Mouse (Mus musculus): ENCODE data around the gene Recql. TPM values are rescaled to one million over a fixed set of nuclear protein-coding genes. Genes with fewer than 3 reads are reported as not detected.

The Recql gene
- polyA plus RNA-seq, 1 experiment from 2014 or later: 11.7 TPM

- Histone ChIP-seq H3K9ac (ENCODE audit: low read length) (peak overlapping the region; percentile 61), H3K4me3 (ENCODE audit: low read depth, low read length) (peak overlapping the region; percentile 96), H3K27ac (replicated peaks) (no peak overlapping the region), H3K4me2 (replicated peaks; ENCODE audit: low read depth) (peak overlapping the region; percentile 74), H3K27me3 (ENCODE audit: control insufficient read depth, insufficient read depth, low read length) (no peaks in the 10 kb centered on the region), H3K4me1 (replicated peaks; ENCODE audit: control insufficient read depth, insufficient read depth) (peaks cover 6% of the 10 kb centered on the region; the same call in 1 of the 2 replicates), H3K9me3 (ENCODE audit: control insufficient read depth, low read length) (no peaks in the 10 kb centered on the region), H3K36me3 (ENCODE audit: control insufficient read depth, insufficient read depth, low read length) (no peaks in the 10 kb centered on the region)
- TF ChIP-seq EP300 (optimal IDR thresholded peaks at IDR 0.05): no peak
- TF ChIP-seq CTCF (IDR thresholded peaks at IDR 0.05; ENCODE audit: low read depth): no peak
- DNase-seq (ENCODE audit: low spot score) (no peak), ATAC-seq (ENCODE audit: low FRiP score, low TSS enrichment) (no peak)
- WGBS: 4% methylated on average over 31 of the region's 31 CpGs
These were observed 439 bp downstream of the Recql start for GRCm38 (mm10) chr6:142386285-142387010.

GRCm38 (mm10) chr6:142384521-142384920, 2.4 kb downstream of the Recql start:
- ATAC-seq (ENCODE audit: low FRiP score, low TSS enrichment) (no peak), DNase-seq (ENCODE audit: low spot score) (no peak)
- no peaks in the 10 kb centered on the region for H3K36me3 ChIP-seq (ENCODE audit: control insufficient read depth, insufficient read depth, low read length)
- no peak overlapping the region for H3K4me3 ChIP-seq (ENCODE audit: low read depth, low read length)
- H3K27ac ChIP-seq (replicated peaks): no peak overlapping the region
- no peak overlapping the region for H3K9ac ChIP-seq (ENCODE audit: low read length)
- TF ChIP-seq CTCF (IDR thresholded peaks at IDR 0.05; ENCODE audit: low read depth) (no peak), EP300 (optimal IDR thresholded peaks at IDR 0.05) (no peak)
- H3K9me3 ChIP-seq (ENCODE audit: control insufficient read depth, low read length): no peaks in the 10 kb centered on the region
- no peaks in the 10 kb centered on the region for H3K27me3 ChIP-seq (ENCODE audit: control insufficient read depth, insufficient read depth, low read length)
- no peak overlapping the region for H3K4me2 ChIP-seq (replicated peaks; ENCODE audit: low read depth)
- peaks cover 6% of the 10 kb centered on the region; the same call in 1 of the 2 replicates for H3K4me1 ChIP-seq (replicated peaks; ENCODE audit: control insufficient read depth, insufficient read depth)
- WGBS: 90% methylated on average over 9 of the region's 9 CpGs

- ATAC-seq (ENCODE audit: low FRiP score, low TSS enrichment): no peak
- no peak for DNase-seq (ENCODE audit: low spot score)
- Histone ChIP-seq H3K27me3 (ENCODE audit: control insufficient read depth, insufficient read depth, low read length) (no peaks in the 10 kb centered on the region), H3K27ac (replicated peaks) (no peak overlapping the region), H3K4me1 (replicated peaks; ENCODE audit: control insufficient read depth, insufficient read depth) (0 out of 2 replicates have a peak, but pooled peaks cover 2% of the 10 kb centered on the region), H3K4me3 (ENCODE audit: low read depth, low read length) (no peak overlapping the region), H3K36me3 (ENCODE audit: control insufficient read depth, insufficient read depth, low read length) (no peaks in the 10 kb centered on the region), H3K4me2 (replicated peaks; ENCODE audit: low read depth) (no peak overlapping the region), H3K9me3 (ENCODE audit: control insufficient read depth, low read length) (no peaks in the 10 kb centered on the region), H3K9ac (ENCODE audit: low read length) (no peak overlapping the region)
- WGBS: 91% methylated on average over 7 of the region's 7 CpGs
- TF ChIP-seq EP300 (optimal IDR thresholded peaks at IDR 0.05) (no peak), CTCF (IDR thresholded peaks at IDR 0.05; ENCODE audit: low read depth) (no peak)
These were observed 5.3 kb downstream of the Recql start for GRCm38 (mm10) chr6:142381615-142382014.

DNA sequence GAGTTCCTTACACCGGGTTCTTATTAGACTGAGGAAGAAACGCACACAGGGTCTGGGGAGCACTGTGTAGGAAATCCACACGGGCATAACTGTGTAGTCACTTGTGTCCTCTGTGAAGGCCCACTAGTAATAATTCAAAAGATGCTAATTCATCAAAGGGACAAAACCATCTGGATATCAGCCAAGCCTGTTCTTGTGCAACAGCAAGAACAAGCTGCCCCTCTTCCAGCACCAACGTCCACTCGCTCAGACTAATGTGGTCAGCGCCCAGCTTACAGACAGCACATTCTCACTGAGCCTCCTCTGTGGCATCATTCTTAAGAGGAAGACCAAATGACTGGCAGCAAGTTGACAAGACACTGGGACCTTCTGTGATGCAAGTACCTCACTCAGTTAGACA, 6.9 kb downstream of the Recql start:
- WGBS: 80% methylated on average over 6 of the region's 6 CpGs
- no peak for ATAC-seq (ENCODE audit: low FRiP score, low TSS enrichment)
- Histone ChIP-seq H3K4me1 (replicated peaks; ENCODE audit: control insufficient read depth, insufficient read depth) (no peaks in the 10 kb centered on the region), H3K4me2 (replicated peaks; ENCODE audit: low read depth) (no peak overlapping the region), H3K36me3 (ENCODE audit: control insufficient read depth, insufficient read depth, low read length) (no peaks in the 10 kb centered on the region), H3K9ac (ENCODE audit: low read length) (no peak overlapping the region), H3K27ac (replicated peaks) (no peak overlapping the region), H3K9me3 (ENCODE audit: control insufficient read depth, low read length) (no peaks in the 10 kb centered on the region), H3K27me3 (ENCODE audit: control insufficient read depth, insufficient read depth, low read length) (no peaks in the 10 kb centered on the region), H3K4me3 (ENCODE audit: low read depth, low read length) (no peak overlapping the region)
- TF ChIP-seq CTCF (IDR thresholded peaks at IDR 0.05; ENCODE audit: low read depth) (no peak), EP300 (optimal IDR thresholded peaks at IDR 0.05) (no peak)
- no peak for DNase-seq (ENCODE audit: low spot score)

- TF ChIP-seq CTCF (IDR thresholded peaks at IDR 0.05; ENCODE audit: low read depth): no peak
- TF ChIP-seq EP300 (optimal IDR thresholded peaks at IDR 0.05): no peak
- WGBS: 81% methylated on average over 8 of the region's 8 CpGs
- H3K27me3 ChIP-seq (ENCODE audit: control insufficient read depth, insufficient read depth, low read length): no peaks in the 10 kb centered on the region
- H3K9me3 ChIP-seq (ENCODE audit: control insufficient read depth, low read length): no peaks in the 10 kb centered on the region
- DNase-seq (ENCODE audit: low spot score) (no peak), ATAC-seq (ENCODE audit: low FRiP score, low TSS enrichment) (no peak)
- no peaks in the 10 kb centered on the region for H3K36me3 ChIP-seq (ENCODE audit: control insufficient read depth, insufficient read depth, low read length)
- no peak overlapping the region for H3K4me3 ChIP-seq (ENCODE audit: low read depth, low read length)
- H3K9ac ChIP-seq (ENCODE audit: low read length): no peak overlapping the region
- H3K27ac ChIP-seq (replicated peaks): no peak overlapping the region
- H3K4me2 ChIP-seq (replicated peaks; ENCODE audit: low read depth): no peak overlapping the region
- no peaks in the 10 kb centered on the region for H3K4me1 ChIP-seq (replicated peaks; ENCODE audit: control insufficient read depth, insufficient read depth)
These were observed 8.1 kb downstream of the Recql start for GRCm38 (mm10) chr6:142378576-142379330.

GRCm38 (mm10) chr6:142377081-142377480, 9.8 kb downstream of the Recql start:
- DNase-seq (ENCODE audit: low spot score) (no peak), ATAC-seq (ENCODE audit: low FRiP score, low TSS enrichment) (no peak)
- no peak overlapping the region for H3K4me3 ChIP-seq (ENCODE audit: low read depth, low read length)
- no peak overlapping the region for H3K27ac ChIP-seq (replicated peaks)
- H3K36me3 ChIP-seq (ENCODE audit: control insufficient read depth, insufficient read depth, low read length): no peaks in the 10 kb centered on the region
- H3K9me3 ChIP-seq (ENCODE audit: control insufficient read depth, low read length): no peaks in the 10 kb centered on the region
- TF ChIP-seq CTCF (IDR thresholded peaks at IDR 0.05; ENCODE audit: low read depth) (no peak), EP300 (optimal IDR thresholded peaks at IDR 0.05) (no peak)
- no peaks in the 10 kb centered on the region for H3K27me3 ChIP-seq (ENCODE audit: control insufficient read depth, insufficient read depth, low read length)
- WGBS: 63% methylated on average over 1 of the region's 1 CpGs
- H3K9ac ChIP-seq (ENCODE audit: low read length): no peak overlapping the region
- no peaks in the 10 kb centered on the region for H3K4me1 ChIP-seq (replicated peaks; ENCODE audit: control insufficient read depth, insufficient read depth)
- H3K4me2 ChIP-seq (replicated peaks; ENCODE audit: low read depth): no peak overlapping the region
